Mouse (Mus musculus) 3134 (cell line): Measurements from ENCODE around the gene Tbc1d22a.
"Not testable (repeated sequence)": the region's sequence is repeated elsewhere in the genome, so short reads cannot be mapped to it uniquely, and the experiment has no call there.

Experiments
- DNase-seq: peaks from one replicate; pipeline ENCODE4 v3.0.0-alpha.2; 2011; ENCODE audit warnings: low spot score; ENCODE audit not compliant: insufficient read length; ENCODE audit errors: extremely low read depth

Gene Tbc1d22a

DNA sequence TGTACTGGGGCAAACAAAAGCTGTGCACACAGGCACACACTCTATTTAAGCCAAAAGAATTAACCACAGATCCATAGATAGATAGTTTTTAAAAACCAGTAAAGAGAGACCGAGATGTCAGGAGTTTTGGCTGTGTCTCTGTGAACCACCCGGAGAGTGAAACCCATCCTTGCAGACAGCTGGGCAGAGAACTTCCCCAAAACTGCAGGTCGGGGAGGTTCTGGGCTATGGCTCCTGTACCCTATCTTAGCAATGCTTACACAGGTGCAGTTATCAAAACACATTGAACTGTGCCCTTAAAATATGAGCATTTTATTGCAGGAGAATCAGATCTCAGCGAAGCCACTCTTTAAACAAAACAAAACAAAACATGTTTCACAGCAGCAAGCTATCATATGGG lies 33.8 kb upstream of the Tbc1d22a start:
- no peak for DNase-seq

DNA sequence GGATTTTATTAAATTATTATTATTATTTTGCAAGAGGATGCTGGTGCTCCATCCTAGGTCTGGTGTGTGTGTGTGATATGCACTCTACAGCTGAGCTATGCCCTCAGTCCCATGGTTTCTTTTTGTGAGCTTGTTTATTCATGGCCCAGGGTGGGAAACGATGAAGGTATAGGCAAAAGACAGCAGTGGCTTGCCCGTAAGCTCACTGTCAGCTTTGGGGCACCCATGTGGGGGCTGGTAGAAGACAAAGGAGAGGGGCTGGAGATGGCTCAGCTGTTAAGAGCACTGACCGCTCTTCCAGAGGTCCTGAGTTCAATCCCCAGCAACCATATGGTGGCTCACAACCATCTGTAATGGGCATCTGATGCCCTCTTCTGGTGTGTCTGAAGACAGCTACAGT lies 32.9 kb upstream of the Tbc1d22a start:
- DNase-seq, result not testable (repeated sequence)

DNA sequence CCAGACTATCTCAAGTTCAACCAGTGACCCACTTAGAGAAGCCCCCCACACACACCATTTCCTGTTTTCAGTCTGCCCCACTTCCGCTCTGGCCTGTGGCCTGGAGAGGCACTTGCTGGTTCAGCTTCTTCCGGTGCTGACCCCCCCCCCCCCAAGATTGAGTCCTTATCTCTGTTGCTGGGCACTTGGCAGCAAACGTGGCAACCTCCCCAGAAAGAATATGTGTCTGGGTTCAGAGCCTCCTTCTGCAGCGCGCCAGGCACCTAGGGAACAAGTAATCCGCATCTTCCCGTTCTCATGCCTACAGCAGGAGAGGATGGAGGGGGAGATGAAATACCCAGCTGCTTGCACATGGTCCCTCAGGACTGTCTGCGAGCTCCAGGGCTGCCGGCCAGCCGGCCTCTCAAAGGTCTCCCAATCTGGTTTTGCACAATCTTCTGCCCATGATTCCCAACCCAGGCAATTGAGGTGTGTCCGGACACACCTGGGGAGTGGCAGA lies 32.3 kb upstream of the Tbc1d22a start:
- no peak for DNase-seq

- DNase-seq, result peak; percentile 67
Measured at GRCm38 (mm10) chr15:86182646-86183045, 31.6 kb upstream of the Tbc1d22a start.

DNA sequence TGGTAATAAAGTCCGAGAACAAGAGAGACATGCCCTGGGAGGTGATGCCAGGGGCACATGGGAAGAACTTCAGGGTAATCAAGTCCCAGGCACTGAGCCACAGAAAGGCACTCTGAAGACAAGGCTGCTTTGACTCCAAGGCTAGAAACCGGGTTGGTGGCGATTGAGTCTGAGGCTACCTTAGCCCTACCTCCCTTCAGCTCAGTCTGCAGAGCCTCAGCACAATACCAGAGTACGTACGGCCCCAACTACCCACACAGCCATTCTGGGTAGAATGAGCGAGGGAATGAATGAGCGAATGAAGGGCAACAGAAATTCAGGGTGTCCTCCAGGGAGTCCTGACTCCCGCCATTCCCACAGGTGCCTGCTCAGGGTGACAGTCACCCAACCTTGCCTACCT lies 30.8 kb upstream of the Tbc1d22a start:
- no peak for DNase-seq

- no peak for DNase-seq
Measured at GRCm38 (mm10) chr15:86184071-86184470, 30.2 kb upstream of the Tbc1d22a start.

- peak; percentile 78 for DNase-seq
Measured at GRCm38 (mm10) chr15:86184851-86185688, 29.2 kb upstream of the Tbc1d22a start.

DNA sequence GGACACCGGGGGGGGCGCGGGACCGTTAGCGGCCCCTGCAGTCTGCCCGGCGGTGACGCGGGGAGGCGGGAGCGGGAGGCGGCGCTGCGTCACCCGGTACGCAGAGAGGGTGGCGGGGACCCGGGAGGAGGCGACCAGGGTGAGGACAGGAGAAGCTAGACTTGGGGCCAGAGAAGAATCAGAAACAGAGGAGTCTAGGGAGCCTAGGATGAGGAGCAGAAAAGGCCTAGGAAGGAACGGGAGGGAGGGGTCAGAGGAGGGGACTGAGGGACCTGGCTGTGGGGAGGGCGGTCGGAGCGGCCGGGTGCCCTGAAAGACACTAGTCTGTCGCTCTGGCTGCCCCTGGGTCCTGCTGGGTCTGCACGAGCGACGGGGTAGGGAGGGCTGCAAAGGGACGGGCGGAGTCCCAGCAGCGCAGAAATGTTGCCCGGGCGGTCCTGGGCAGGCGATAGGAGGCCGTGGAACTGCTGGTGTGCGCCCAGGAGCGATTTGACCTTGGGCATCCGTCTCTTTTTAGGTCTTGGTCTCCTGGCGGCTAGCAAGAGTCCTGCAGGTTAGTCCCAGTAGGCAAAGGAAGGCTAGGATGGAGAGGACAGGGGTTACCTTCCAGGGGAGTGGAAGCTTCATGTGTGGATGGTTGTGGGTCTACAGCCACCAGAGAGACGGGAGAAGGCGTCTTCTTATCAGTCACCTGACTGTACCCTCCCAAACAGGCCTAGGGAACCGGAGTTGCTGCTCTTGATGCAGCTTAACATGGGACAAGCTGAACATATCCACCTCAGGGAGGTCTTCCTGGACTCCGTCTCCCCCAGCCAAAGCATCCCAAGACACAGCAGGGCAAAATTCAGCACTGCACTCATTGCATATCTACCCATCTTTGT lies 28.3 kb upstream of the Tbc1d22a start, which contains the start of gene Cerk:
Gene Cerk (minus strand): TSS at position 453 of the 881 bp plus-strand sequence.
- DNase-seq, result peak; percentile 86

DNA sequence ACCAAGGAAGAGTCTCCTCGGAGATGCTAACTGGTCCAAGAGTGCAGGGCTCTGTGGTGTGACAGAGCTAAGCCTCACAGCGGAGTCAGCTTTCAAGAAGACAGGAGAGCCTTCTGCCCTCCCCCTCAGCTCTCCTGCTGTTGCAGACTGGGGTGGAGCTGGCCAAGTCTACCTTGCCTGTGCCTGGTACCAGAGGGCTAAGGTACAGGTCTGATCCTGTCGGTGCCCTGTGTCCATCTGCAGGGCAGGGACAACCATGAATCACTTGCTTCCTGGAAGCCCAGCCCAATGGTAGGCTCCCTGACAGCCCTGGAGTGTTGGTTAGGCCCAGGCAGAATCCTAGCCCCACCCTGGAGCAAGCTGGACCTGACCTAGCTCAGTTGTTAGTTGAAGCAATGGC lies 27.6 kb upstream of the Tbc1d22a start:
- no peak for DNase-seq

GRCm38 (mm10) chr15:86188186-86188585 lies 26.1 kb upstream of the Tbc1d22a start:
- no peak for DNase-seq

- DNase-seq, result peak; percentile 80
Measured at GRCm38 (mm10) chr15:86188746-86189470, 25.4 kb upstream of the Tbc1d22a start.

DNA sequence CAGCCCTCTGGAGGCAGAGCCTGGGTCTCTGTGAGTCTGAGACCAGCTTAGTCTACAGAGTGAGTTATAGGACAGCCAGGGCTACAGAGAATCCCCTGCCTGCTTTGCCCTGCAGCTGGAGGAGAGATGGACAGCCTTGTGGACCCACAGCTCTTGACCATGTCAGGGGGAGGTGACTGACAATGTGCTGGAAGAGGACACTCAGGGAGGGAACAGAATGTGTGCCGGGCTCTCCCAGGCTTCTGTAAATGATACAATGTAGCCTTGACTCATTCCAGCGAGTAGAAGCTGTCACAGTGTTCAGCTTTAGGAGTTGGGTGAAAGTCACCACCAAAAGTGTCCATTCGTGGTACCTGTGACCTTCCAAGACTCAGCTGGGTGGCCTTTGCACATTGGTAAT lies 23.9 kb upstream of the Tbc1d22a start:
- no peak for DNase-seq

DNA sequence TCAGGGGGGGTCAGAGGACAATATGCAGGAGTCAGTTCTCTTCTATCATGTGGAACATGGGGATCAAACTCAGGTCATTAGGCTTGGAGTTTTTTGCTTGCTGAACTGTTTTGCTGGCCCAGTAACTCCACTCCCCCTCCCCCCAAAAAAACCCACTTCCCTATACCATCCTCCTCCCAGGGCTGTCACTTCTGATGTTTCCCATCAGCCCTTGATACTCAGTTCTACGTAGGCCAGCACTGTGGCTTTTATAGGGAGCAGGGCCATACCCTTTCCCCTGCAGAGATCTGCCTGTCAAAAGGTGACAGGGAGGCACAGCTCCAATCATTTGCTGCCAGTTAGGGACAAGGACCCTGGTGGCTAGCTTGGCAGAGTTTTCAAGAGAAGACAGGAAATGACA lies 22.8 kb upstream of the Tbc1d22a start:
- no peak for DNase-seq

- no peak for DNase-seq
Measured at GRCm38 (mm10) chr15:86191933-86192332, 22.3 kb upstream of the Tbc1d22a start.

DNA sequence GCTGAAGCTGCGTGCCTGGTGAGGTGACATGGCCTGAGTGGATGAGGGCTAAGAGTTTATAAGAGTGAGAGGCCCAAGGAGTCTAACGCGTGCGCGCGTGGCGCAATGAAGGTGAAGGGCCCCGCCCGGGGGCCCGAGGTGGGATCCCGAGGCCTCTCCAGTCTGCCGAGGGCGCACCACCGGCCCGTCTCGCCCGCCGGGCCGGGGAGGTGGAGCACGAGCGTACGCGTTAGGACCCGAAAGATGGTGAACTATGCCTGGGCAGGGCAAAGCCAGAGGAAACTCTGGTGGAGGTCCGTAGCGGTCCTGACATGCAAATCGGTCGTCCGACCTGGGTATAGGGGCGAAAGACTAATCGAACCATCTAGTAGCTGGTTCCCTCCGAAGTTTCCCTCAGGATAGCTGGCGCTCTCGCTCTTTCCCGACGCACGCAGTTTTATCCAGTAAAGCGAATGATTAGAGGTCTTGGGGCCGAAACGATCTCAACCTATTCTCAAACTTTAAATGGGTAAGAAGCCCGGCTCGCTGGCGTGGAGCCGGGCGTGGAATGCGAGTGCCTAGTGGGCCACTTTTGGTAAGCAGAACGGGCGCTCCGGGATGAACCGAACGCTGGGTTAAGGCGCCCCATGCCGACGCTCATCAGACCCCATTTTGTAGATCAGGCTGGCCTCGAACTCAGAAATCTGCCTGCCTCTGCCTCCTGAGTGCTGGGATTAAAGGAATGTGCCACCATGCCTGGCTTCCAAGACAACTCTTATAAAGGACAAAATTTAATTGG lies 19.4 kb upstream of the Tbc1d22a start:
- DNase-seq, result not testable (repeated sequence)

DNA sequence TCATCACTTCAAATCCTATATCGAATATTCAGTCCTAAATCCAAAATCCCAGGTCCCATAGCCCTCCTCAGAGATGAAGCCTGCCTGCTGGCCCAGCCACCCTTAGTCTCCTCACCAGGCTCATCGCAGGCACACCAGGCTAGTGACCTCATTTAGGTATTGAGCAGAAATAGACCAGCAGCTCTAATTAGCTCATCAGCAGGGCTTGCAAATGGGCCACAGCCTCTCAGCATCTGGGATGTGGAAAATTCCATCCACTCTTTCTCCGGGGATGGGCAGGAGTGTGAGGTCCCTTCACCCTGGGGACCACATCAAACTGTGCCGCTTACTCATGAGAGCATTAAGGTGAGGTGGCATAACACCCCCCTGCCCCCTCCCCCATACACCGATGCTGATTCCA lies 15.2 kb upstream of the Tbc1d22a start:
- no peak for DNase-seq

DNA sequence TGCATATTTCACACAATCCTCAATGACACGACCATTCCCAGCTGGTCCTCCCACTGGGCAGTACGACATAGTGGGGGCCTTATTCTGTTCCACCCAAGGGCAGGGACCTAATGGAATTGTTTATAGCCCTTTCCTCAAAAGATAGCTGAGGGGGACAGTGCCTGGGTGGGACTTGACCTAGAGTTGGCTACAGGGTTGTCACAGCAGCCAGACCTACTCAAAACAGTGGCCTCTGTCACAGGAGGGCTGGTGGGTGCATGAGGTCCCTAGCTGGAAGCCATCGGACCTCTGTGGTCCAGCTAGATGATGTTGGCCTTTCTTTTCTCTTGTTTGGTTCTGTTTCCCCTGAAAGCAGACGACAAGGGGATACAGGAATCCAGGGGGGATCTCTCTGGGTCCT lies 14.8 kb upstream of the Tbc1d22a start:
- no peak for DNase-seq

DNA sequence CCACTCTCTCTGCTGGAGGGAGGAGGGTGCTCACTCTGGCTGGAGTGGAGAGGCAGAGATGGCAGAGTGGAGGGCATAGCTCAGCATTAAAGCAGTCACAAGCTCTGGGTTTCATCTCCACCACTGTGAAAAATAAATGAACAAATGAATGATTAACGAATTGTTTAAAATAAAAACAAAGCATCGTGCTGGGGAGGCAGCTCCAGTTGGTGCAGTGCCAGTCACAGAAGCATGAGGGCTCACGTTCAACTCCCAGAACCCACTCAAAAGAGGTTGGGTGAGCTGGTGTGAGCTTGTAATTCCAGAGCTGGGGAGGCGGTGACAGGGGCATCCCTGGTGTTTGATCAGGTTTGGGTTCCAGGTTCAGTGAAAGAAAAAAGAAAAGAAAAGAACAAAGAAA lies 14.1 kb upstream of the Tbc1d22a start:
- DNase-seq, result no peak

DNA sequence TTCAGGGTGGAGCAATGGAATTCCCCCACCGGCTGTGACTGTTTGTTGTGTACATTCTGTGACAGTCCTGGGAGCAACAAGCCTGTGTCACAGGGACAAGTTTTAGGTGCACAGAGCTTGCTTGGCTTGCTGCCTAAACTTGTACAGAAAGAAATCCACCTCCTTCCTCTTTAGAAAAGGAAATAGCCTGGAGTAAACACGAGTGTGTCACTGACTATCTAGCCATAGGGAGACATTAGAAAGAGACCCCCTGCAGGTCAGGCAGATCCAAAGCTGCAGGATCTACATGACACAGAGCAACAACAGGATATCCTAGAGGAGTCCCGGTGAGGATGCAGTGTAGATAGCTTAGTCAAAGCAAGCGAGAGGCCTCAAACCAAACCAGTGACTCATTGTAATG lies 13.2 kb upstream of the Tbc1d22a start:
- DNase-seq, result no peak

DNA sequence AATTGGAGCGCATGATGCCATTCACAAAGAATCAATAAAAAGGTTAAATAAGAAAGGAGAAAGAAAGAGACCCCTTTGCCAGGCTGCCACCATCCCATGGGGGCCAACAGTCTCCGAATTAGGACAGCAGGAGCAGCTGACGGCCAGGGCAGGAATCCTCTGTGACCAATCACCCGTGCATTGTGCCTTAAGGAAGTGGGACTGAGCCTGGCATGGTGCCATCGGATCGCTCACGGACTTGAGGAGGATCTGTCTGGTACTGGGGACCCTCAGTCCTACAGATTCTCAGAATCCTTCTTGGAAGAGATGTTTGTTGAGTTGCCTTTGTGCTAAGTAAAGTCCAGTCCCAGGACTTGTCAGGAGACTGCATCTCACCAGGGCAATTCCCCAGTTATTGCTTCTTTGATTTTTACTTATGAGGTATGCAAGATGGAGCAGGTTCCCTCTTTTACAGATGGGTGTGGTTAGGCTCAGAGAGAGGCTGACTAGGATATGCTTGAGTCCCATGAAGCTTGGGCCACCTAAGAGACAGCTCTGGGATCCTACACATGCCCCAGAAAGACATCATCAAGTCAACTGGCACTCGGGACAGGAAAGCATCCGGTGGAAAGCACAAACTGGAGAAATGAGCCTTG lies 12.4 kb upstream of the Tbc1d22a start:
- no peak for DNase-seq
